26 mouse cellular contexts compared by ENCODE assay signal in genomic region chr1:174568609-174569008, GRCm38 (mm10).
DNase-seq lines count a peak whose midpoint lies in the region; ATAC-seq lines count a peak whose summit lies in the region.
"Had no signal": no experiment of that assay in that cellular context is flagged by ENCODE, and none has a peak within 500 bp of the region (broad histone marks: within the 10 kb centered on the region; RNA-seq: fewer than 3 reads in every experiment).

No protein-coding gene starts in this region.

- H3K36me3 ChIP-seq in heart, embryonic 12.5 days = no peaks in the 10 kb centered on the region
- H3K36me3 ChIP-seq in midbrain, embryonic 11.5 days (ENCODE audit: control insufficient read depth, insufficient read depth, low read length) = no peaks in the 10 kb centered on the region
- H3K36me3 ChIP-seq in midbrain, embryonic 14.5 days (ENCODE audit: control insufficient read depth, insufficient read depth, low read length) = no peaks in the 10 kb centered on the region
- H3K36me3 ChIP-seq in liver, embryonic 15.5 days (replicated peaks) = no peaks in the 10 kb centered on the region
- no peaks in the 10 kb centered on the region for H3K36me3 ChIP-seq in forebrain, embryonic 16.5 days (ENCODE audit: control insufficient read depth, insufficient read depth)
- H3K36me3 ChIP-seq: embryonic facial prominence, embryonic 12.5 days; embryonic facial prominence, embryonic 15.5 days; G1E; heart, embryonic 15.5 days had no signal

- H3K4me1 ChIP-seq in heart, embryonic 12.5 days (replicated peaks) = no peaks in the 10 kb centered on the region
- no peaks in the 10 kb centered on the region for H3K4me1 ChIP-seq in midbrain, embryonic 11.5 days (ENCODE audit: control insufficient read depth, insufficient read depth, low read length)
- H3K4me1 ChIP-seq in midbrain, embryonic 14.5 days (ENCODE audit: control insufficient read depth, insufficient read depth, low read length) = no peaks in the 10 kb centered on the region
- no peaks in the 10 kb centered on the region for H3K4me1 ChIP-seq in liver, embryonic 15.5 days (replicated peaks)
- H3K4me1 ChIP-seq in forebrain, embryonic 16.5 days (replicated peaks; ENCODE audit: control insufficient read depth, insufficient read depth, low read length) = no peaks in the 10 kb centered on the region
- H3K4me1 ChIP-seq: embryonic facial prominence, embryonic 12.5 days; embryonic facial prominence, embryonic 15.5 days; heart, embryonic 15.5 days; hindbrain, embryonic 10.5 days had no signal

- H3K27me3 ChIP-seq in heart, embryonic 12.5 days (replicated peaks) = no peaks in the 10 kb centered on the region
- no peaks in the 10 kb centered on the region for H3K27me3 ChIP-seq in midbrain, embryonic 11.5 days (ENCODE audit: control insufficient read depth, insufficient read depth, low read length)
- no peaks in the 10 kb centered on the region for H3K27me3 ChIP-seq in midbrain, embryonic 14.5 days (ENCODE audit: control insufficient read depth, insufficient read depth, low read length)
- no peaks in the 10 kb centered on the region for H3K27me3 ChIP-seq in liver, embryonic 15.5 days
- no peaks in the 10 kb centered on the region for H3K27me3 ChIP-seq in forebrain, embryonic 16.5 days (replicated peaks; ENCODE audit: control insufficient read depth, insufficient read depth, low read length)
- H3K27me3 ChIP-seq: CH12.LX; embryonic facial prominence, embryonic 12.5 days; embryonic facial prominence, embryonic 15.5 days; heart, embryonic 15.5 days; Patski had no signal

- peak; percentile 10 for DNase-seq in heart, adult 11 months
- DNase-seq in midbrain, embryonic 11.5 days (ENCODE audit: low spot score, missing footprints) = no peak
- DNase-seq in midbrain, embryonic 14.5 days = no peak
- no peak for DNase-seq in B cell, adult 2 months
- DNase-seq: adrenal gland, postnatal 10 days; adrenal gland, postnatal 36 days; cerebellum, adult 18-20 months; cerebellum, adult 9-10 months; cerebellum, postnatal 14 days; gastrocnemius, postnatal 10 days; gastrocnemius, postnatal 36 days; heart, postnatal 10 days; heart, postnatal 36 days had no signal

- no peak overlapping the region for H3K4me3 ChIP-seq in heart, embryonic 12.5 days
- H3K4me3 ChIP-seq in midbrain, embryonic 11.5 days (ENCODE audit: low read depth, low read length) = no peak overlapping the region
- H3K4me3 ChIP-seq in midbrain, embryonic 14.5 days (replicated peaks; ENCODE audit: low read depth, low read length) = no peak overlapping the region
- H3K4me3 ChIP-seq in liver, embryonic 15.5 days (replicated peaks) = no peak overlapping the region
- H3K4me3 ChIP-seq in forebrain, embryonic 16.5 days (replicated peaks; ENCODE audit: low read length) = no peak overlapping the region
- H3K4me3 ChIP-seq: embryonic facial prominence, embryonic 12.5 days; embryonic facial prominence, embryonic 15.5 days; heart, embryonic 15.5 days; hindbrain, embryonic 10.5 days had no signal

- H3K4me2 ChIP-seq in heart, embryonic 12.5 days = no peak overlapping the region
- H3K4me2 ChIP-seq in midbrain, embryonic 11.5 days = no peak overlapping the region
- no peak overlapping the region for H3K4me2 ChIP-seq in midbrain, embryonic 14.5 days (ENCODE audit: low read length)
- no peak overlapping the region for H3K4me2 ChIP-seq in liver, embryonic 15.5 days
- no peak overlapping the region for H3K4me2 ChIP-seq in forebrain, embryonic 16.5 days (ENCODE audit: low read length)
- H3K4me2 ChIP-seq: embryonic facial prominence, embryonic 12.5 days; embryonic facial prominence, embryonic 15.5 days; heart, embryonic 11.5 days; heart, embryonic 15.5 days; hindbrain, embryonic 14.5 days had no signal

- H3K9me3 ChIP-seq in heart, embryonic 12.5 days (replicated peaks) = no peaks in the 10 kb centered on the region
- no peaks in the 10 kb centered on the region for H3K9me3 ChIP-seq in midbrain, embryonic 11.5 days (ENCODE audit: control insufficient read depth, low read length)
- H3K9me3 ChIP-seq in midbrain, embryonic 14.5 days (ENCODE audit: control insufficient read depth, low read length) = no peaks in the 10 kb centered on the region
- no peaks in the 10 kb centered on the region for H3K9me3 ChIP-seq in liver, embryonic 15.5 days (replicated peaks)
- no peaks in the 10 kb centered on the region for H3K9me3 ChIP-seq in forebrain, embryonic 16.5 days (ENCODE audit: control insufficient read depth, low read length)
- H3K9me3 ChIP-seq: embryonic facial prominence, embryonic 12.5 days; embryonic facial prominence, embryonic 15.5 days; heart, embryonic 15.5 days; hindbrain, embryonic 10.5 days had no signal

- 80% methylated on average over 3 of the region's 3 CpGs for WGBS in heart, embryonic 12.5 days
- 97% methylated on average over 3 of the region's 3 CpGs for WGBS in midbrain, embryonic 11.5 days
- WGBS in midbrain, embryonic 14.5 days = 93% methylated on average over 3 of the region's 3 CpGs
- 54% methylated on average over 3 of the region's 3 CpGs for WGBS in liver, embryonic 15.5 days (ENCODE audit: insufficient replicate concordance)
- 94% methylated on average over 3 of the region's 3 CpGs for WGBS in forebrain, embryonic 16.5 days

- no peak for ATAC-seq in heart, embryonic 12.5 days (ENCODE audit: insufficient number of reproducible peaks, low FRiP score)
- ATAC-seq in midbrain, embryonic 11.5 days (ENCODE audit: low FRiP score) = peak; percentile 39; the same call in 1 of the 2 replicates
- no peak for ATAC-seq in midbrain, embryonic 14.5 days (ENCODE audit: low FRiP score, low TSS enrichment)
- ATAC-seq in liver, embryonic 15.5 days (ENCODE audit: insufficient read depth) = peak; percentile 62
- no peak for ATAC-seq in forebrain, embryonic 16.5 days
- ATAC-seq: forebrain, embryonic 14.5 days; Patski had no signal

- no peak overlapping the region for H3K9ac ChIP-seq in heart, embryonic 12.5 days
- H3K9ac ChIP-seq in midbrain, embryonic 11.5 days (ENCODE audit: low read length) = no peak overlapping the region
- H3K9ac ChIP-seq in midbrain, embryonic 14.5 days (replicated peaks; ENCODE audit: low read length) = no peak overlapping the region
- no peak overlapping the region for H3K9ac ChIP-seq in liver, embryonic 15.5 days
- H3K9ac ChIP-seq in forebrain, embryonic 16.5 days (replicated peaks; ENCODE audit: low read depth, low read length) = no peak overlapping the region
- H3K9ac ChIP-seq: embryonic facial prominence, embryonic 12.5 days; embryonic facial prominence, embryonic 15.5 days; heart, embryonic 15.5 days; hindbrain, embryonic 14.5 days had no signal

- H3K27ac ChIP-seq in heart, embryonic 12.5 days (ENCODE audit: poor library complexity, severe bottlenecking) = no peak overlapping the region
- H3K27ac ChIP-seq in midbrain, embryonic 11.5 days (ENCODE audit: low read depth, low read length) = no peak overlapping the region
- no peak overlapping the region for H3K27ac ChIP-seq in midbrain, embryonic 14.5 days (replicated peaks; ENCODE audit: low read depth, low read length)
- H3K27ac ChIP-seq in liver, embryonic 15.5 days (replicated peaks) = no peak overlapping the region
- no peak overlapping the region for H3K27ac ChIP-seq in forebrain, embryonic 16.5 days (ENCODE audit: low read length)
- H3K27ac ChIP-seq: embryonic facial prominence, embryonic 12.5 days; embryonic facial prominence, embryonic 15.5 days; heart, embryonic 15.5 days; hindbrain, embryonic 10.5 days; hindbrain, embryonic 14.5 days had no signal

Comparison
In these comparisons a context has a peak if more than half of its experiments do, and no peak if none do; other contexts are left out.
1. ATAC-seq: peak in midbrain, embryonic 11.5 days (single experiment) and liver, embryonic 15.5 days (single experiment); none in heart, embryonic 12.5 days (single experiment), midbrain, embryonic 14.5 days (single experiment) and forebrain, embryonic 16.5 days (single experiment).